Mouse (Mus musculus) CH12.LX (cell line): Measurements from ENCODE around the gene Mcur1.

ENCODE experiments used
- CTCF ChIP-seq, 2 experiments: IDR thresholded peaks in 1 of 2; conservative IDR thresholded peaks in 1 of 2; 2 replicates each; pipeline ENCODE4 v1.5.1; 2011 to 2012; ENCODE audit warnings: low read depth in 2 of 2, low read length in 2 of 2, improper control_type of control experiment in 1 of 2, inconsistent platforms in 1 of 2, mild to moderate bottlenecking in 1 of 2, moderate library complexity in 1 of 2
- ELF1 ChIP-seq: IDR thresholded peaks from 2 replicates; pipeline ENCODE4 v1.6.1; 2014; ENCODE audit warnings: low read depth, mild to moderate bottlenecking, inconsistent platforms, low read length, improper control_type of control experiment
- EP300 ChIP-seq: IDR thresholded peaks from 2 replicates; pipeline ENCODE4 v1.6.1; 2011; ENCODE audit warnings: low read length, improper control_type of control experiment
- GABPA ChIP-seq: IDR thresholded peaks from 2 replicates; pipeline ENCODE4 v1.6.1; 2012; ENCODE audit warnings: low read depth, low read length, improper control_type of control experiment, inconsistent platforms; ENCODE audit not compliant: insufficient replicate concordance
- JUN ChIP-seq: IDR thresholded peaks from 2 replicates; pipeline ENCODE4 v1.6.1; 2011; ENCODE audit warnings: low read depth, mild to moderate bottlenecking, low read length, improper control_type of control experiment, moderate library complexity; ENCODE audit not compliant: insufficient read depth
- KAT2A ChIP-seq: IDR thresholded peaks from 2 replicates; pipeline ENCODE4 v1.6.1; 2012; ENCODE audit warnings: low read length, improper control_type of control experiment, inconsistent platforms; ENCODE audit not compliant: insufficient replicate concordance
- MAZ ChIP-seq: IDR thresholded peaks from 2 replicates; pipeline ENCODE4 v1.6.1; 2012; ENCODE audit warnings: low read depth, mild to moderate bottlenecking, inconsistent platforms, low read length, improper control_type of control experiment, moderate library complexity
- MYC ChIP-seq: IDR thresholded peaks from 2 replicates; pipeline ENCODE4 v1.6.1; 2011; ENCODE audit warnings: low read depth, mild to moderate bottlenecking, improper control_type of control experiment, low read length
- POLR2A ChIP-seq: IDR thresholded peaks from 2 replicates; pipeline ENCODE4 v1.6.1; 2011; ENCODE audit warnings: low read depth, mild to moderate bottlenecking, improper control_type of control experiment, low read length
- RAD21 ChIP-seq: IDR thresholded peaks from 2 replicates; pipeline ENCODE4 v1.6.1; 2011; ENCODE audit warnings: low read depth, mild to moderate bottlenecking, low read length, improper control_type of control experiment, moderate library complexity
- TCF12 ChIP-seq: IDR thresholded peaks from 2 replicates; pipeline ENCODE4 v1.6.1; 2014; ENCODE audit warnings: low read depth, mild to moderate bottlenecking, inconsistent platforms, low read length, improper control_type of control experiment
- UBTF ChIP-seq: IDR thresholded peaks from 2 replicates; pipeline ENCODE4 v1.6.1; 2012; ENCODE audit warnings: low read depth, mild to moderate bottlenecking, inconsistent platforms, low read length, improper control_type of control experiment, moderate library complexity
- USF1 ChIP-seq: IDR thresholded peaks from 2 replicates; pipeline ENCODE4 v1.6.1; 2014; ENCODE audit warnings: low read depth, mild to moderate bottlenecking, inconsistent platforms, low read length, improper control_type of control experiment

DNA sequence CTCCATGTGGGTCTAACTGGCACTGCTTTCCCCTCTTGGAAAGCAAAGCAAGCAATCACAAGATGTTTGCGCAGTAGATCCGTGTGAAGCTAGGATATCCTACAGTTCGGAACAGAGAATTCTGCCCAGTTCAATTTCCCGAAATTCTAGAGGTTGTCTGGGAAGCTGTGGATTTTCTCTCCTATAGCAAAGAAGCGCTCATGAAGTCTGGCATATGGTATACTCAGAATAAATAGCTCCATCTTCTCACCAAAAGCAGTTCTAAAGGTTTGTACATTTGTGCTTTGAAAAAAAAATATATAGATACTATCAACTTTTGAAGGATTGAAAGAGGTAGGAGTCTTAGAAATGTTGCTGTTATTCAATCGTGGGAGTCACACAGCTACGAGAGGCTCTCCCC is 64.3 kb downstream of the Mcur1 start:
- TF ChIP-seq CTCF (conservative IDR thresholded peaks at IDR 0.05 in 1 of 2, IDR thresholded peaks at IDR 0.05 in 1 of 2; ENCODE audit: low read depth in 2 of 2, low read length in 2 of 2): no peak
- no peak for TF ChIP-seq GABPA
- no peak for TF ChIP-seq UBTF
- TF ChIP-seq ELF1: no peak
- TF ChIP-seq EP300: no peak
- no peak for TF ChIP-seq POLR2A
- TF ChIP-seq JUN: no peak
- no peak for TF ChIP-seq USF1
- no peak for TF ChIP-seq TCF12
- no peak for TF ChIP-seq RAD21
- TF ChIP-seq MAZ: no peak
- TF ChIP-seq MYC: no peak
- no peak for TF ChIP-seq KAT2A
